Mouse (Mus musculus) hindbrain, embryonic 15.5 days (tissue): ENCODE data around the gene Gtf2h4. TPM values are rescaled to one million over a fixed set of nuclear protein-coding genes. Genes with fewer than 3 reads are reported as not detected.

Source experiments
- ATAC-seq: fragments of 200-750 bp; cut with Nextera tagmentation; 2 replicates; pipeline ENCODE4 v1.8.0; 2017; ENCODE audit warnings: low read depth, moderate number of reproducible peaks, moderate TSS enrichment; ENCODE audit not compliant: low FRiP score
- H3K27ac ChIP-seq: fragments of 300-500 bp; sonication (generic); replicated peaks from 2 replicates; pipeline ENCODE4 v1.5.1; 2015; ENCODE audit warnings: mild to moderate bottlenecking, inconsistent platforms
- H3K27me3 ChIP-seq: fragments of 300-500 bp; sonication (generic); 2 replicates; pipeline ENCODE4 v1.6.1; 2015; ENCODE audit warnings: control low read depth, inconsistent platforms
- H3K36me3 ChIP-seq: fragments of 300-500 bp; sonication (generic); 2 replicates; pipeline ENCODE4 v1.6.1; 2015; ENCODE audit warnings: control low read depth, inconsistent platforms
- H3K4me1 ChIP-seq: fragments of 300-500 bp; sonication (generic); replicated peaks from 2 replicates; pipeline ENCODE4 v1.6.1; 2015; ENCODE audit warnings: control low read depth, inconsistent platforms
- H3K4me2 ChIP-seq: fragments of 300-500 bp; sonication (generic); 2 replicates; pipeline ENCODE4 v1.6.1; 2015; ENCODE audit warnings: moderate library complexity, mild to moderate bottlenecking, inconsistent platforms
- H3K4me3 ChIP-seq: fragments of 300-500 bp; sonication (generic); 2 replicates; pipeline ENCODE4 v1.5.1; 2015; ENCODE audit warnings: mild to moderate bottlenecking, inconsistent platforms
- H3K9ac ChIP-seq: fragments of 300-500 bp; sonication (generic); 2 replicates; pipeline ENCODE4 v1.6.1; 2015; ENCODE audit warnings: inconsistent platforms
- H3K9me3 ChIP-seq: fragments of 300-500 bp; sonication (generic); 2 replicates; pipeline ENCODE4 v1.6.1; 2016; ENCODE audit warnings: control low read depth, inconsistent platforms
- WGBS: fragments of 180-500 bp; shearing (Covaris S2); methylation state at CpG from one replicate; pipeline ENCODE4 v1.1.7; 2015; 5-methylcytosine and 5-hydroxymethylcytosine counted together
- polyA plus RNA-seq: library from polyadenylated mRNA; unstranded; fragments of >200 nt; fragmentation: Nextera tagmentation; extraction: Ambion mirVana; gene quantifications from 2 replicates; pipeline ENCODE4 v1.2.1, GENCODE M21; 2015

Gene Gtf2h4
- polyA plus RNA-seq, 1 experiment from 2014 or later = 23.7 TPM

DNA sequence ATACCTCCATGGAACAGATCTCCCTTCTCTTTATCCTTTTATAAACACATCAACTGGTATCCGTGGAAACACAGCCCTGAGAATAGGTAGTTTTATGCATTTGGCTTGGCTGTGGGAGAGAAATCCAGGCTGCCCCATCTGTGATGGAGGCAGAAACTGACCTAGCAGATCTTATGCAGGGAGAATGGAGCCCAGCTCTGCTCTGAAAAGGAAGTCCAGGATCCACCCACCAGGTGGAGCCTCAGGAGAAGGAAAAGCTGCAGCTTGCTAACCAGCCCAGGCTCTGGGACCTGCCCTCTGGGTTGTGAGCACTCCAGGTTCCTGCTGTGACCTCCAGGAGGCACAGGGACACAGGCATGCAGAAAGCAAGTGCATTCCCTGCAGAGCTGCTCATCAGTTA lies 39.5 kb downstream of the Gtf2h4 start:
- Histone ChIP-seq H3K4me2 (no peak overlapping the region), H3K9ac (no peak overlapping the region), H3K4me1 (peaks cover 7% of the 10 kb centered on the region), H3K4me3 (no peak overlapping the region), H3K36me3 (no peaks in the 10 kb centered on the region), H3K9me3 (no peaks in the 10 kb centered on the region), H3K27me3 (no peaks in the 10 kb centered on the region), H3K27ac (peak overlapping the region; percentile 51; the same call in 1 of the 2 replicates)
- 0 out of 2 replicates have a peak, but pooled peaks have one; percentile 24 for ATAC-seq
- whole genome bisulfite sequencing = 17% methylated on average over 1 of the region's 1 CpGs

DNA sequence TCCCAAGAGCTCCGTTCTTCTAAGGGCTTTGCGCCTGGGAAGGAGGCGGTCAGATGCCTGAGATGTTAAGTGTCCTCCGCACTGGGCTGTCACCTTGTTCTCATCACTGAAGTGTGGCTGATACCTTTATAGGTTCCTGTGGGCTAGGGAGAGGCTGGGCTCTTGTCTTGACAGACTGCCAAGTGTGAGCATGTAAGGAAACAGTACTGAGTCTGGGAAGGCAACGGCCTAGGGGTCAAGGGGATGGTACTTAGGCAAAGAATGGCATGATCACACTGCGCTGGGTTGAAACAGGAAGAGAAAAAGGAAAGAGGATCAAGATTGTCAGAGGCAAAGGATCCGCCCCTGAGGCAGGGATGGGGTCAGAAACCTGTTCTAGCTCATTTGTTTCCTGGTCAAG lies 47.0 kb downstream of the Gtf2h4 start, which contains the start of gene Gm9573:
Gm9573 (minus strand) TSS at position 101 of the 400 bp plus-strand sequence.
- WGBS = 90% methylated on average over 7 of the region's 7 CpGs
- no peak for ATAC-seq
- no peak within 1 kb of the TSS for H3K9ac ChIP-seq
- H3K4me3 ChIP-seq = no peak within 1 kb of the TSS
- no peaks in the 10 kb centered on the region for H3K4me1 ChIP-seq
- H3K9me3 ChIP-seq = no peaks in the 10 kb centered on the region
- H3K27ac ChIP-seq = no peak within 1 kb of the TSS
- no peaks in the 10 kb centered on the region for H3K36me3 ChIP-seq
- H3K4me2 ChIP-seq = no peak within 1 kb of the TSS
- H3K27me3 ChIP-seq = no peaks in the 10 kb centered on the region

Other genes with a start within 250 kb of the Gtf2h4 start
- 0.60 and 1.5 TPM in 2 replicates for gene H2-Q6, start 248.9 kb downstream of the Gtf2h4 start, polyA plus RNA-seq
- 3.8 and 4.1 TPM in 2 replicates for gene H2-Q7, start 234.6 kb downstream of the Gtf2h4 start, polyA plus RNA-seq
- gene H2-Q10, start 203.7 kb downstream of the Gtf2h4 start, polyA plus RNA-seq = 0.38 and 0.78 TPM in 2 replicates
- gene Pou5f1, start 167.7 kb downstream of the Gtf2h4 start, polyA plus RNA-seq = not detected in 2 replicates
- gene Tcf19, start 156.9 kb downstream of the Gtf2h4 start, polyA plus RNA-seq = 19.3 and 21.0 TPM in 2 replicates
- 6.5 and 7.9 TPM in 2 replicates for gene Cchcr1, start 156.6 kb downstream of the Gtf2h4 start, polyA plus RNA-seq
- 0.97 and 1.2 TPM in 2 replicates for gene Psors1c2, start 140.5 kb downstream of the Gtf2h4 start, polyA plus RNA-seq
- 0.14 and 0.22 TPM in 2 replicates for gene Cdsn, start 121.6 kb downstream of the Gtf2h4 start, polyA plus RNA-seq
- not detected in 2 replicates for gene 2300002M23Rik, start 106.3 kb downstream of the Gtf2h4 start, polyA plus RNA-seq
- 0.44 and 0.59 TPM in 2 replicates for gene Sfta2, start 72.2 kb downstream of the Gtf2h4 start, polyA plus RNA-seq
- gene Gm9573, start 47.1 kb downstream of the Gtf2h4 start, polyA plus RNA-seq = not detected in 2 replicates
- gene Mucl3, start 30.0 kb downstream of the Gtf2h4 start, polyA plus RNA-seq = 0.17 TPM in 1 of 2 replicates, not detected in the other
- gene Vars2, start 6.1 kb downstream of the Gtf2h4 start, polyA plus RNA-seq = 15.9 and 17.8 TPM in 2 replicates
- gene Ddr1, start 30.9 kb upstream of the Gtf2h4 start, polyA plus RNA-seq = 106 and 110 TPM in 2 replicates
- gene Ier3, start 147.9 kb upstream of the Gtf2h4 start, polyA plus RNA-seq = 12.7 and 16.3 TPM in 2 replicates
- gene Flot1, start 149.5 kb upstream of the Gtf2h4 start, polyA plus RNA-seq = 111 and 116 TPM in 2 replicates
- gene Tubb5, start 164.6 kb upstream of the Gtf2h4 start, polyA plus RNA-seq = 1,681 and 1,706 TPM in 2 replicates
- gene Mdc1, start 167.8 kb upstream of the Gtf2h4 start, polyA plus RNA-seq = 10.0 and 10.5 TPM in 2 replicates
- gene Nrm, start 187.6 kb upstream of the Gtf2h4 start, polyA plus RNA-seq = 22.1 and 22.6 TPM in 2 replicates
- 21.1 and 24.7 TPM in 2 replicates for gene Ppp1r18, start 191.9 kb upstream of the Gtf2h4 start, polyA plus RNA-seq
- gene Dhx16, start 206.1 kb upstream of the Gtf2h4 start, polyA plus RNA-seq = 30.8 and 32.4 TPM in 2 replicates
- gene 2310061I04Rik, start 223.7 kb upstream of the Gtf2h4 start, polyA plus RNA-seq = 63.7 and 68.6 TPM in 2 replicates
- 343 and 422 TPM in 2 replicates for gene Atat1, start 236.3 kb upstream of the Gtf2h4 start, polyA plus RNA-seq
- 57.0 and 59.1 TPM in 2 replicates for gene Mrps18b, start 242.7 kb upstream of the Gtf2h4 start, polyA plus RNA-seq
- gene Ppp1r10, start 242.7 kb upstream of the Gtf2h4 start, polyA plus RNA-seq = 41.1 and 43.0 TPM in 2 replicates